Mouse (Mus musculus) limb, embryonic 14.5 days (tissue): ENCODE measurements around the gene Bsn. TPM values are rescaled to one million over a fixed set of nuclear protein-coding genes. Genes with fewer than 3 reads are reported as not detected.

Experiments used
- ATAC-seq: fragments of 200-750 bp; cut with Nextera tagmentation; 2 replicates; pipeline ENCODE4 v1.8.0; 2017; ENCODE audit warnings: low read depth, moderate number of reproducible peaks, moderate TSS enrichment; ENCODE audit not compliant: low FRiP score
- DNase-seq: peaks from one replicate; pipeline ENCODE4 v3.0.0-alpha.2; 2015; ENCODE audit warnings: low spot score
- H3K27ac ChIP-seq: fragments of 300-500 bp; sonication (generic); replicated peaks from 2 replicates; pipeline ENCODE4 v1.5.1; 2014; ENCODE audit warnings: low read depth, mild to moderate bottlenecking, low read length, moderate library complexity, mixed read lengths
- H3K27me3 ChIP-seq: fragments of 300-500 bp; sonication (generic); 2 replicates; pipeline ENCODE4 v1.6.1; 2014; ENCODE audit warnings: low read length, mixed read lengths; ENCODE audit not compliant: control insufficient read depth, insufficient read depth
- H3K36me3 ChIP-seq: fragments of 300-500 bp; sonication (generic); 2 replicates; pipeline ENCODE4 v1.6.1; 2014; ENCODE audit warnings: mild to moderate bottlenecking, low read length, moderate library complexity, mixed read lengths; ENCODE audit not compliant: control insufficient read depth, insufficient read depth
- H3K4me1 ChIP-seq: fragments of 300-500 bp; sonication (generic); 2 replicates; pipeline ENCODE4 v1.6.1; 2014; ENCODE audit warnings: antibody characterized with exemption, low read length, mixed read lengths; ENCODE audit not compliant: control insufficient read depth, insufficient read depth
- H3K4me2 ChIP-seq: fragments of 300-500 bp; sonication (generic); replicated peaks from 2 replicates; pipeline ENCODE4 v1.6.1; 2014; ENCODE audit warnings: low read depth, mild to moderate bottlenecking, low read length, moderate library complexity; ENCODE audit not compliant: severe bottlenecking
- H3K4me3 ChIP-seq: fragments of 300-500 bp; sonication (generic); replicated peaks from 2 replicates; pipeline ENCODE4 v1.5.1; 2014; ENCODE audit warnings: low read length
- H3K9ac ChIP-seq: fragments of 300-500 bp; sonication (generic); 2 replicates; pipeline ENCODE4 v1.6.1; 2014; ENCODE audit warnings: mild to moderate bottlenecking, low read depth, low read length, moderate library complexity; ENCODE audit not compliant: severe bottlenecking
- H3K9me3 ChIP-seq: fragments of 300-500 bp; sonication (generic); 2 replicates; pipeline ENCODE4 v1.6.1; 2016; ENCODE audit warnings: low read length; ENCODE audit not compliant: control insufficient read depth
- POLR2A ChIP-seq: fragments of 200-500 bp; IDR thresholded peaks from 2 replicates; pipeline ENCODE4 v1.8.0; 2012; ENCODE audit warnings: inconsistent platforms, mild to moderate bottlenecking, moderate library complexity, borderline replicate concordance; ENCODE audit not compliant: insufficient read depth, insufficient read length; ENCODE audit errors: extremely low read depth
- WGBS: fragments of 180-500 bp; shearing (Covaris S2); extraction: QIAGEN DNeasy Blood & Tissue Kit; methylation state at CpG from one replicate; pipeline ENCODE4 v1.1.7; 2014; 5-methylcytosine and 5-hydroxymethylcytosine counted together
- polyA plus RNA-seq, 2 experiments: library from polyadenylated mRNA; depleted of rRNA in 1 of 2; stranded (reverse) in 1 of 2; unstranded in 1 of 2; fragments of >200 nt; fragmentation: Nextera tagmentation in 1 of 2; extraction: Ambion mirVana in 1 of 2; gene quantifications; 2 replicates each; pipeline versions ENCODE4 v1.2.1 to v1.2.3; 2012 to 2014

Bsn gene
- polyA plus RNA-seq, 2 experiments: 0.73 to 1.1 TPM

GRCm38 (mm10) chr9:108090611-108091120 lies 99.5 kb downstream of the Bsn start:
- H3K9ac ChIP-seq: no peak overlapping the region
- ATAC-seq: no peak
- no peaks in the 10 kb centered on the region for H3K9me3 ChIP-seq
- H3K4me1 ChIP-seq: 0 out of 2 replicates have a peak, but pooled peaks cover 9% of the 10 kb centered on the region
- TF ChIP-seq POLR2A: no peak
- H3K36me3 ChIP-seq: peaks cover 68% of the 10 kb centered on the region
- no peak overlapping the region for H3K4me3 ChIP-seq
- H3K27ac ChIP-seq: no peak overlapping the region
- no peak overlapping the region for H3K4me2 ChIP-seq
- no peaks in the 10 kb centered on the region for H3K27me3 ChIP-seq
- no peak for DNase-seq
- WGBS: 90% methylated on average over 7 of the region's 7 CpGs

GRCm38 (mm10) chr9:108085261-108085660 lies 104.9 kb downstream of the Bsn start:
- no peak for TF ChIP-seq POLR2A
- Histone ChIP-seq H3K27ac (no peak overlapping the region), H3K4me1 (peaks cover 5% of the 10 kb centered on the region), H3K27me3 (peaks cover 20% of the 10 kb centered on the region; the same call in 1 of the 2 replicates), H3K9me3 (no peaks in the 10 kb centered on the region), H3K4me3 (no peak overlapping the region), H3K4me2 (no peak overlapping the region), H3K36me3 (peaks cover 63% of the 10 kb centered on the region), H3K9ac (no peak overlapping the region)
- DNase-seq (no peak), ATAC-seq (no peak)
- WGBS: 93% methylated on average over 4 of the region's 4 CpGs

- no peak overlapping the region for H3K9ac ChIP-seq
- peaks cover 20% of the 10 kb centered on the region; the same call in 1 of the 2 replicates for H3K27me3 ChIP-seq
- 83% methylated on average over 6 of the region's 6 CpGs for WGBS
- no peak for DNase-seq
- no peaks in the 10 kb centered on the region for H3K9me3 ChIP-seq
- H3K4me3 ChIP-seq: no peak overlapping the region
- H3K36me3 ChIP-seq: peaks cover 46% of the 10 kb centered on the region
- no peak for TF ChIP-seq POLR2A
- no peak overlapping the region for H3K4me2 ChIP-seq
- no peak for ATAC-seq
- H3K4me1 ChIP-seq: peaks cover 11% of the 10 kb centered on the region
- H3K27ac ChIP-seq: no peak overlapping the region
Observed at GRCm38 (mm10) chr9:108083561-108083960, 106.6 kb downstream of the Bsn start.

- Histone ChIP-seq H3K4me1 (peaks cover 14% of the 10 kb centered on the region), H3K4me2 (peak within 1 kb of the TSS; percentile 26), H3K9me3 (no peaks in the 10 kb centered on the region), H3K27ac (no peak within 1 kb of the TSS), H3K27me3 (peaks cover 20% of the 10 kb centered on the region; the same call in 1 of the 2 replicates), H3K9ac (peak within 1 kb of the TSS; percentile 12; the same call in 1 of the 2 replicates), H3K4me3 (peak within 1 kb of the TSS; percentile 11; the same call in 1 of the 2 replicates), H3K36me3 (peaks cover 40% of the 10 kb centered on the region)
- no peak for TF ChIP-seq POLR2A
- WGBS: 33% methylated on average over 12 of the region's 12 CpGs
- no peak for DNase-seq
- no peak for ATAC-seq
Observed at GRCm38 (mm10) chr9:108082988-108083431, 107.2 kb downstream of the Bsn start, which contains the start of gene Rnf123. TSS of gene Rnf123 (minus strand) at chr9:108083346.

- Histone ChIP-seq H3K36me3 (peaks cover 36% of the 10 kb centered on the region), H3K9ac (no peak overlapping the region), H3K4me2 (peak overlapping the region; percentile 26), H3K4me3 (peak overlapping the region; percentile 11; the same call in 1 of the 2 replicates), H3K27ac (no peak overlapping the region), H3K27me3 (peaks cover 20% of the 10 kb centered on the region; the same call in 1 of the 2 replicates), H3K4me1 (peaks cover 14% of the 10 kb centered on the region), H3K9me3 (no peaks in the 10 kb centered on the region)
- 9% methylated on average over 19 of the region's 19 CpGs for WGBS
- TF ChIP-seq POLR2A: no peak
- DNase-seq (no peak), ATAC-seq (no peak)
Observed at GRCm38 (mm10) chr9:108082549-108082948, 107.6 kb downstream of the Bsn start.
